Mouse (Mus musculus) kidney, adult 9 months (tissue): ENCODE measurements around the gene Nol4l.
"Not testable (repeated sequence)": the region's sequence is repeated elsewhere in the genome, so short reads cannot be mapped to it uniquely, and the experiment has no call there.

Experiments
- DNase-seq: peaks from one replicate; pipeline ENCODE4 v3.0.0; 2022

The Nol4l gene

DNA sequence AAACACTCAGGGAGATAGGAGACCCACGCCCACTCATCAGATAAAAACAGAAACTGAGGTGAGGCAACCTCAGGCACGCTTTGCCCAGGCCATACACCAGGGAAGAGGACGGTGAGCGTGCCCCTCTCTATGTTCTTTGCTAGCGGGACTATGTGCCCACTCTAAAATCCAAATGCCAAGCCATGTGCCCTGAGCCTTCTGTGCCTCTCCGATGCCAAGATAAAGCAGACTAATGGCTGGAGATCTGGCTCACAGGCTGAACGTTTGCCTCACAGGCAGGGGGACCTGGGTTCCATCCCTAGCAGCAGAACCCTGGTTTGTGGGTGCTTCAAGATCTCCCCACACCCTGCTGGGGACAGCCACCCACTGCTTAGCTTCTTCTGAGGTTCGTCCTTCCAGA lies 19.6 kb downstream of the Nol4l start:
- no peak for DNase-seq

DNA sequence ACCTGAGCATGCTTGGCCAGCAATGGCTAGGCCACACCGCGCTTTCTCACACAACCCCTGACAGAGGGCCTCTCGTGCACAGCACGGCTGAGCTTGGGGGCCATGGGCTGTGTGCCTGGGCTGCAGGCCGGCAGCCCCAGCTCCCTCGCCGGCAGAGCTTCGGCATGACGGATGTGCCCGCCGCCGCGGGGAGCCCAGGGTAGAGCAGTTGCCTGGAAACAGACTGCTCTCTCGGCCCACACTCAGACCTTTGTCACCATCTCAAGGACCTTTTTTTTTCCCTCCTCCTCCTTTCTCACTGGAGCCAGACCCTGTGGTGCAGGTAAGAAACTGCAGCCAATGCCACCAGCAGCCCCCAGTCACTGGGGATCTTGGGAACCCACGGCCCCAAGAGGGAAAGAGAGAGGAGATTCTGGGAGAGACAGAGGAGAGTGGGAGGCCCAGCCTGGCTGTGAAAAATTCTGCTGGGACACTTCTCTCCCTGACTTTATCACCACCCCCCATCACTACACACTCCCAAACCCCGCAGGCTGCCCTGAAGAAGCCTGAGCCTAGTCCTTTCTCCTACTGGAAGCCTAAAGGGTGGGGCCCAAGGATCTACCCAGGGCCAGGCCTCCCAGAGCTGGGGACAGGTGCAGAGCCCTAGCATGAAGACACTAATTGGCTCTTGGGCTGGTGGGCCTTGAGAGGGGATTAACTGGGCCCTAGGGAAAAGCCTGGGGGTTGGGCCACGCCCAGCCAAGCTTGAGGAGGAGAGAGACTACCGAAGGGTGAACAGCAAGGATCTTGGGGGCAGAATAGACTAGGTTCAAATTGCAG lies 20.4 kb downstream of the Nol4l start:
- DNase-seq = no peak

DNA sequence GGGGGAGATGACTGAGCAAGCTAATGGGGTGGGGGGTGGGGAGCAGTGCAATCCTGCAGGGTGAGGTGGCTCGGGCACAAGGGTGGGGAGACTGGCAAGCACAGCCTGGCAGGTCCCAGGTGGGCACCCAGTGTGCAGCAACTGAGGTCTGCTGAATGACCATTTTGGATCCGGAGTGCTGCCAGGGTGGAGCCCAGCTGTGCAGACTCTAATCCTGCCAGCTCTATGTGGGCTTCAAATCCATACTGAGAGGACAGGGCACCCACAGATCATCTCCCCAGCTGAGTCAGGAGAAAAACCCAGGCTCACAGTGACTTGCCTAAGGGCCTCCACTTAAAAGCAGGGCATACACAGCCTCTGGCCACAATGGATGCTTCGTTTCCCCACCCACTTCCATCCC lies 21.4 kb downstream of the Nol4l start:
- no peak for DNase-seq

DNA sequence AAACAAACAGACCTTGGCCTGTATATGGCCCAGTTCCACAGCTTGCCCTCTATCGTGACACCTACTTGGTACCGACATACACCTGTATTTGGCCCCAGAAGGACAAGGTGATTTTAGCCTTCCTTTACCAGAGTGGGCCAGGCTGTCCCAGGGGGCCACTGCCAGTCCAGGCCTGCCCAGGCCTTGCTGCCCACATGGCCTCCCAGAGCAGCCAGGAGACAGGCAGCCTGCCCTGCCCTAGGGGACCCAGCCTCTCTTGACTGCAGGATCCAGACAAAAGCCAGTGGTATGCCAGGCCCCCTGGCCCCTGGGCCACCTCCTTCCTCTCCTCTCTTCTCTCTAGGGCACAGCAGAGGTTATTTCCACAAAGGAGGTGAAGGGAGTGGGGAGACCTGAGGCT lies 21.8 kb downstream of the Nol4l start:
- no peak for DNase-seq

DNA sequence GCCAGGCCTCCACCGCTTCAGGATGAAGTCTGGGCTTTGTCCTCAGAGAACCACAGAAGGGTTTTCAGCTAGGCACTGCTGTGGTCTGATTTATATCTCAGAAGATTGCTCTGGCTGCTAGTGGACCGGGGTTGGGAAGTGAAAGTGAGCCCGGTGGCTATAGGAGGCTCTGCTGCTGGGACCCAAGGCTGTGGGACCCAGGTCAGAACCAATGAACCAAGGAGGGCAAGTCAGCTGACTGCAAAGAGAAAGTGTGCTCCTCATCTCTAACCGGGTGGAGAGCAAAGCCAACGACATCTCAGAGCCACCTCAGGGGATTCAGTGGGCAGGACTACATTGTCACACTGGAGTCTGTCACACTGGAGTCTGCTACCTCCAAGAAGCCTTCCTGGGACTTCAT lies 23.4 kb downstream of the Nol4l start:
- no peak for DNase-seq

DNA sequence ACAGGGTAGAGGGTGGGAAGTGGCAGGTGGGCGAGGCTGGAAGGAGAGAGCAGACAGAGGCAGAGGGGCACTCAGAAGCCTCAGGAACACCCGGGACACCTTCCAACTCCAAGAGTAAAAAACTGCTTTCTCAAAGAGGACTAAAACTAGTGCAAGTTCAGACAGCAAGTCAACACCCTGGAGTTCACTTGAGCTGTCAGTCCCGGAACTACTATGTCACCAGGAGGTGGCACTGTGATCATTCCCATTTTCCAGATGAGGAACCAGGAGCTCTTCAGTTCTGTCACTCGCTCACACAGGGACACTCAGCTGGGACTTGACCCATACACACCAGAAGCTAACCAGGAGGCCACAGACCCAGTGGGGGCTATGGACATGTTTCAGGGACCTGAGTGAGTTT lies 30.6 kb downstream of the Nol4l start:
- DNase-seq = peak; percentile 53

DNA sequence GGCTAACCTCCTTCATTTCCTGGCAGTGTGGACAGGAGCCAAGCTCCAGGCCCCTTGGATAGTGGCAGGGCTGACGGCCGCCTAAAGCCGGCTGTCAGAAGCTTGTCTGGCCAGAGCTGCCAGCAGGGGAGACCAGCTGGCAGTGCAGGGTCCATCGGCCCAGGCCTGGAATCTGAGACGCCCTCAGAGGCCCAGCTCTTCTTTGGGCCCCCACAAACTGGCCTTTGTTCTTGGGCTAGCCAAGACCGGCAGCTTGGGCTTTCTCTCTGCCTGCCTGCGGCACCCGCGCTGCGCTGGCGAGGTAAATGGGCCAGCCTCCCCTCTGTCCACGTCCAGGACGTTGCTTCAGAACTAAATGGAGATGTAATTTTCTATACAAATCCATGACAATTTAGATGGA lies 32.9 kb downstream of the Nol4l start:
- no peak for DNase-seq

DNA sequence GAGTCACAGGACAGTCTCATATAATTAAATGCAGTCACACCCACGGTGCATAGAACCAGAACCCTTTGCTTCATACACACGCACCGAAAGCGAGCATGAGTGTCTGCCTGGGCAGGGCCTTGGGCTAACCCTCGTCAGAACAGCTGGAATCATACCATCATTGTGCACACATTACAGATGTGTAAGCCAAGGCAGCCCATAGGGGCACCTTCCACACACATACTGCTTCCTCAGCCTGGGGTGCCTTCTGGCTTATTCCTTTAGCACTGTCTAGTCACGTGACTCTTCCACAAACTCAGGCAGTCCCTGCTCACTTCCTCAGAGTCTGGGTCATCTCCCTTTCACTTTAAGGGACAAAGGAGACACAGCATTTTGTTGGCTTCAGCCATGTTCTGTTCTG lies 33.5 kb downstream of the Nol4l start:
- DNase-seq = no peak

DNA sequence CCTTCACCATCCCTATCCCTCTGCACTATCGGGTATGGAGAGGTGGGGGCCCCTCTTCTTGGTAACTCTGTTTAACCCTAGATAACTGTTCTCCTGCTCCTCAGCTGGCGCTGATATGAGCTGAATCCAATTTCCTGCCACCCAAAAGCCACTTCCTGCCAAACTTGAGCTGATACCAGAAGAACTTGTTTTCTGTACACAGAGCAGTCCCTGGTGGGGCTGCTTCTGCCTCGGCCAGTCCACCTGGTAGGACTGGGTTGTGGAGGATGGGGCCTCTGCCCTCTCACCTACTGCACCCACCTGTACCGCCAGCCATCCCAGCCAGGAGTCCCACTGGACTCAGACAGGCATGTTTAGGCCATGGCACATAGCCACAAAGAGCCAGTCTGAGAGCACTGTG lies 34.0 kb downstream of the Nol4l start:
- no peak for DNase-seq

DNA sequence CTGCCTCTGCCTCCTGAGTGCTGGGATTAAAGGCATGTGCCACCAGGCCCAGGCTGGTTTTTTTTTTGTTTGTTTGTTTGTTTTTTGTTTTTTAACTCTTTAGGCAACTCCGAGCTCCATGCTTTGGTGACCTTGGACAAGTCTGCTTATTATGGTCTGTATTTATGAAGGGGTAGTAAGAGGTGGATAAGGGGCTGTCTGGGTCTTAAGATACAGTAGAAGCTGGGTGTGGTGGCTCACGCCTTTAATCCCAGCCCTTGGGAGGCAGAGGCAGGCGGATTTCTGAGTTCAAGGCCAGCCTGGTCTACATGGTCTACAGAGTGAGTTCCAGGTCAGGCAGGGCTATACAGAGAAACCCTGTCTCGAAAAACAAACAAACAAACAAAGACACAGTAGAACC lies 34.4 kb downstream of the Nol4l start:
- DNase-seq = not testable (repeated sequence)

DNA sequence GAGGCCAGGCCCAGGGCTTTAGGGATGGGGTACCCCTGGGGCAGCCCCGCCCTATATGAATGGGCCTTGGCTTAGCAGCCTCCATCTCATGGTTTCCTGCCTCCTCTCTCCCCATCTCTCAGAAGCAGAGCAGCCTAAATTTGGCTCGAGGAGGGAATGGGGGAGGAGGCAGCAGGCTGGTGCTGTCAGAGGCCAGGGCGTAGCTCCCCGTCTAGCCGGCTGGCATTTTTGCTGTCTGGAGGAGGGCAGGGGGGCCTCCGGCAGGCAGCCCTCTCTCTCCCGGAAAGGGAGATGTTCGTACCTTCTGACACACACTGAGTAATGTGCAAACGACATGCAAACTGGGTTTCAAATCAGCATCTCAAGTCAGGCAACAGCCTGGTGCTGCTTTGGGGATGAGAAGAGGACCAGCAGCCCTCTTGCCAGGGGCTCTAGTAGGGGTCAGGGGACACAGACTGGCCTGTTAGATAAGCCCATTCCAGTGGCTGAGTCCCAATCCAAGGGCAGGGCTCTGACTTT lies 35.4 kb downstream of the Nol4l start:
- DNase-seq = no peak

DNA sequence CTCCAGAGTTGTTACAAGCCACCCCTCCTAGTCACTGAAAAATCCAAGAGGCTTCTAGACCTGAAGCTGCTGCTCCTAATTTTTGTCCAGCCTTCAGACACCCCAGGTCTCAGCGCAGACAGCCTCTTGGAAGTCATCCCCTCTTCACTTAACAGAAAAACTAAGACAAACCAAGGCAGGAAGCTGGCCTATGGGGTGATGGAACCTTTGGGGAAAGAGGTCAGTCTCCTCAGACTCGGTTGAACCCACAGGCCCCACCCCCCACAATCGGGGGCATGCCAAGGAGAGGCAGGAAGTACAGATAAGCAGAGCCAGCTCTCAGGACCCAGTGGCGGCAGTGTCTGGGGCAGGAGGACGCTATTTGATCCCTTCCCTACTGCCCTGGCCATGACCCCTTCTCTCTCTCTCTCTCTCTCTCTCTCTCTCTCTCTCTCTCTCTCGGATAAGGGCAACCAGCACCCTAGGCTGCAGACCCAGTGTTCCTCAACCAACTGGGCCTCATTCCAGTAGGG lies 35.9 kb downstream of the Nol4l start:
- DNase-seq = no peak

DNA sequence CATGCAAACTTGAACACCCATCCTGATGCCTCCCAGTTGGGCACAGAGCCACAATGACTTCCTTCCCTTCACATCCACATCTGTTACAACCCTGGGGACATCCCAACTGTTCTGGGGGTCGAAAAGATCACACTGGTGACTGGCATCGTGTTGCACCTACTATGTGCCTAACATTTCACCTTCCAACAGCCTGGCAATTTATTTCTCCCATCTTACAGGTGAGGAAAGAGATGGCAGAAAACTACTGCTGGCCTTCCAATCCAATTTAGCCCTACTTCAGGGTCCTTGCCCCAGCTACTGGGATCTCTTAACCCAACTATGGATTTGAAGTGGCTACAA lies 36.4 kb downstream of the Nol4l start:
- no peak for DNase-seq

DNA sequence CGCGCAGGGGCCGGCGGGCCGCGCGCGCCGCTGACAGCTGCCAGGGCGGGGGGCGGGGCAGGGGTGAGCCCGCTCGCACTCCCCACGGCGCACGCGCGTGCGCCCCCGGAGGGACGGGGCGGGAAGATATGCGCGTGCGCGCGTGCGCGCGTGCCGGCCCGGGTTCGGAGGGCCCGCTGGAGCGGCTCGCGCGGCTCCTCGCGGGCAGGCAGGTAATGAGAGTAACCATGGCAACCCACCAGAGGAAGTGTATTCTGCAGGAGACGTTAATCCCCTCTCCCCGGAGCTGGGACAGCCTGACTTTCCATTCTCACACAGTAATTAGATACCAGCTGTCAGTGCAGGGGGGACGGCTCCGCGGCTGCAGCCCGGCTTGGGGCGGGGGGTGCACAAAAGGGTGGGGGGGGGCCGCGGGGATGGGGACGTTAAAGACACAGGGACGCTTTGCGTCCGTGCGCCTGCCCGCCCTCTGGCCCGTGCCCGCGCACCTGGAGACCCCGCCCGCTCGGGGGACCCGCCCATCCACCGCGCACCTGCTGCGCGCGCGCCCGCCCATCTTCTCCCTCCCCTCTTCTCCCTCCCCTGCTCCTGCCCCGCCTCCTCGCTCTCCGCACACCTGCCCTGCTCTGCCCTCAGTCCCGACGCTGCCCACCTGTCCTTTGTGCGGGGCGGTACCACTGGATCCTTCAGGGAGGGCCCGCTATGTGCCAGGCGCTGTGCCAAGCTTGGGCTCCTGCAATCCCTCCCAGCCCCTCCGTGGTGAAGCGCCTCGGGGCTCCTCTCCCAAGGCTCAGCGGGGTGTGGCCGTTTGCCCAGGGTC lies 37.0 kb downstream of the Nol4l start, which contains the start of gene 4930404H24Rik:
Gene 4930404H24Rik (plus strand): TSS at position 218 of the 820 bp plus-strand sequence.
- DNase-seq = peak; percentile 55

DNA sequence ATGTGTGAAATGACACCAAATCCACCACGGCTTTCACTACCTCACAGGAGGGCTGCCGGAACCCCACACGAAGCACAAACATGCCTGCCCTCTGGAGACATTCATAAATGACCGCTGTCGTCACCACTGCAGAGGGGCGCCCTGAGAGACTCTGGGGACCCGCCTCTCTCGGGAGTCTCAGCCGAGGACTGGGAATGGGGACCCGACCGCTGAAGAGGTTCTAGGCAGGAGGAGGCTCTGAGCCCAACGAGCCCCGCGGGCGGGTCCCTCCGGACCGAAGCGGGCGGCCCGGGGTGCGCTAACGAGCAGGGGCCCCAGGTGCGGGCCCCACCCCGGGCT lies 37.6 kb downstream of the Nol4l start:
- DNase-seq = peak; percentile 27

DNA sequence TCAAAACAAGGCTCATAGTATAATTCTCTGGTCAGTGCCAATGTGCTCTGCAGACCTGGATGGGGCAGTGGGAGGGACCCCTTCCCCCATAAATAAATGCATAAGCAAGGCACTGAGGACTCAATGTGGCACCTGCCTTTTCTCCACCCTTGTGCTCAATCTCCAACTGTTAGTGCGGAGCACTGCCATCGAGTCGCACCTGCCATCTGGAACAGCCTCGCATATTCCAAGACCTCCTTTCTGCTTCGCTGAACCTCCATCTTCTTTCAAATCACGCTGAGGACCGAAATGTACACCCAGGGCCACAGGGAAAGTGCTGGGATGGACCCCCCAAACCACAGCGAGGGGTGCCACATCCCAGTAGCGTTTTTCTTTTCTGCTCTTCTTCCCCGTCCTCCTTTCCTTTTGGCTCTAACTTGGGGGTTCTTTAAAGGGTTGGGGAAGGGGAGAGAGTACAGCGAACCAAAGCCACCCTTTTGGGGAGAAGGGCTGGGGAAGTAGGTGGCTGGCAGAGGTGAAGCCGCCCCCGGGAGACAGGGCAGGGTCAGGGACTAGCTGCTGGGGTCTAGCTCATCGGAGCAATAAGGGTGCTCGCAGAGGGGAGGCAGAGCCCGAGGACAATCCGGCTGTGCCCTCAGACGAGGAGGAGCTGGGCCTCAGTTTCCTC lies 38.1 kb downstream of the Nol4l start:
- DNase-seq = no peak

DNA sequence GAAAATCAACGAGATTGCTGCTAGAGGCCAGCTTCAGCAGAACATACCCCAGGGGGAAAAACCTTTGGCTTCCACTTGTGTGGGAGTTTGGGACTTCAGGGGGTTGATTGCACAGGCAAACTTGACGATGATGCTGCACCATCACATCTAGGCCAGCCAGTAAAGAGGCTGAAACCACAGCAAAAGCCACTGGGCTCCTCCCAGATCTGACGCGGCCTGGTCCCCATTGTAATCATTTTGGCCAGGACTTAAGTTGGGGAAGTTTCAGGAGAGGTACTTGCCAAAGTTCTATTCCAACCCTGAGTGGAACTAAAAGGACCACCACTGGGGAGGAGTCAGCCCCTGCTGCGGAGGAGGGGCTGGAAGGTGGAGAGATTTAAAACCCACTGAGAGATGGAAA lies 38.8 kb downstream of the Nol4l start:
- no peak for DNase-seq

DNA sequence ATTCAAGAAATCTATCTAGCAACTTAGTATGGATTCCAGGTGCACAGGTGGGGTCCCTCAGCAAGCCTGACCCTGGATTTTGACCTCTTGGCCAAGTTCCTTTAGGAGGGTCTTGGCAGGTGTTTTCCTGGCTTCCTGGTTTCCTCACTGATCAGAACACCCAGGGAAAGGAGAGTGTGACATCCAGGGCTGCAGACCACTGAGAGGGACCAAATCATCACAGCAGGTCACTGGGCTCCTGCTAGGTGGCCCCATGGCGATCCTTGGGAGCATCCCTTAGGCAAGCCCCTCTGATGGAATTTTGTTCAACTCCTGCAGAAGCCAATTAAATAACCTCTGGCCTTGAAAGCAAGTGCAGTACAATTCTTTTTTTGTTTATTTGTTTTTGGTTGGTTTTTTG lies 39.7 kb downstream of the Nol4l start:
- no peak for DNase-seq

DNA sequence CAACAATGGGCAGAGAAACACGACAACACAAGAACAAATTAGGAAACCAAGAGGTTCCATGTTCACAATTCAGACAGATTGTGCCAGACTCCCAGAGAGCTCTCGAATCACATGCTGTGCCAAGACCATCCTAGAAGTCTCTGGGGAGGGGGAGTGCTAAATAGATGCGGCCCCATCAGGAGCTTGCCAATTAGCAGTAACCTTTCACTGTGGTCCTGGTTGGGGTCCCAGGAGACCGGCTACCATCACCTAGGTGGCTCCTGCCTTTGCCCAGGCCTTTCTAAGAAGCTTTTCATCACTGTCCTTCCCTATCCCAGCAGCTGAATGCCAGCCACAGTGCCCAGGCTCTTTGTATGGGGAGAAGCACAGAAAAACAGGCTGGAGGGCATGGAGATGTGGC lies 45.7 kb downstream of the Nol4l start:
- no peak for DNase-seq

DNA sequence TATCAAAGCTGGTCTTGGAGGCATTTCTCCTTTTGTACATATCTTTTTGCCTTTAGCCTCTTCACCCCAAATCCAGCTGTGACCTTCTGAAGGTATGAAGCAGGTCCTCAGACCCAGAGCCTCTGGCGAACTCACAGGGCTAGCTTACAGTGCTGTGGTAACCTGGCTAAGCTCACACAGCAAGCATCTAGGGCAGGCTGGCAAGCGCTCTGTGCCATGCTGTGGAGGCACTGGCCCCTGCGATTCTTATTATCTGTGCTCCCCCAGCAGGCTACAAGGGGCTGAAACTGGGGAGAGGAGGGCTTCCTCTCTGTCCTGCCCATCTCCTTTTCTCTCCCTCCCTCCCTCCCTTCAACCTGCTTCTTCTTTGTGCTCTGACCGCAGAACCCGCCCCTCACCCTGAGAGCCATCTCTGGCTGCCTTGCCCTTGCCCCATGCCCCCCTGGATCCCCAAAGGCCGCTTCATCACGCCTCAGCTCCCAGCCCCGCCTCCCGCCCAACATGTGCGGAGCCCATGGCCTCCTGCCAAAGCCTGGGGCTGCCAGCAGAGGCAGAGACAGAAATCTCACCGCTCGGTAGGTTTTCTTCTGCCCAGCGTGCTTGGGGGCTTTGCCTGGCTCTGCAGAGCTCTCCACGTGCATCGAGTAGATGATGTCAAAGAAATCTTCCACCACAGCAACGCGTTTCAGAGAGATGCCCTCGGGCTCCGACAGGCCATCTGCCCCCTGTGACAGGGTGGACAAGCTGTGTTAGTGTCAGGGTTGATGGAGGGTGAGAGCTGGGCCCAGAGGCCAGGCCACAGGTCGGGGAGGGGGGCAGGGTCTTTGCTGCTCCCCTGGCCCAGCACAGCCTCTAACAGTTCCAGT lies 46.4 kb downstream of the Nol4l start:
- peak; percentile 66 for DNase-seq

DNA sequence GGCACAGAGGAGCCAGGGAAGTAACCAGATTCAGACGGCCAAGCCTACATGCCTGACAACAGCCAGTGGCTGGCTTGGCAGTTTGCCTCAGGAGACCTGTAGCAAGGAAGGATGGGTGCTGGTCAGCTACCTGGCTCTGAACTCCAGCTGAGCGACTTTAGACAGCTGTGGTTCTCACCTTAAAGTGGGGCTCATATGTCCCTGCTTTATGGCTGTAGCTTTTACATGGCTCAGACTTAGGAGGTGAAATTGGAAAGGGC lies 48.0 kb downstream of the Nol4l start:
- DNase-seq = no peak

DNA sequence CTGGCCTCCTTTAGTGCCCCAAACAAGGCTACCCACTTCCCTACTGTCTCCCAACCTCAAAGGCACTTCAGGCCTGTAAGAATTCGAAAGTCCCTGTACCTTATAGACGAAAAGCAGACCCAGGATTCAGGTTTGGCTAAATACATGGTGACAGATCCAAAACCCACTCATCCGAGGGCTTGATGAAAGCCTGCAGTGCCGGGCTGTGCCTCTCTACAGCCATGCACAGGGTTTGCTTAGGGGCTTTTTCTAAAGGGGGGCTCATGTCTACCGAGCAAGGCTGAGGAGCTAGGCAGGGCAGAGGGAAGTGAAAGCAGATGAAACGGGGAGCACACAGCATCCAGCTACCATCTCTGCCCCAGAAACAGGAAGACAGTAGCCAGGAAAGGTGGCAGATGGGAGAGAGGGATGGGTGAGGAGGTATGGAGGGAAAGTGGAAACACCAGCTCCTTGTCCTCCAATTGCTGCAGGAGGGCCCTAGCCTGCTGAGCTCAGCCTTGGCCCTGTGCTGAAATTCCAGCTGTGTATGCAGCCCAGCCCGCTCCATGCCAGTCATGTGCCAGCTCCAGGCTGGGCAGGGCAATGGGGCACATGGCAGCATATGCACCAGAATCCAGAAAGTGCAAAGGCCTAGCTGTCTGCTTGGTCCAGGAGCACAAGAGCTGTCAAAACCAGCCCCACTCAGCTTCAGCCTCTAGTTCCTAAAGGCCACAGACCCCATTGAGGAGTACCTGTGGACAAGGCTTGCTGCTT lies 48.5 kb downstream of the Nol4l start:
- DNase-seq = peak; percentile 67
